Mouse (Mus musculus): ENCODE results near the gene Dop1b. TPM values are rescaled to one million over a fixed set of nuclear protein-coding genes. Genes with fewer than 3 reads are reported as not detected.

The Dop1b gene
- polyA plus RNA-seq, 1 experiment: 38.7 TPM

DNA sequence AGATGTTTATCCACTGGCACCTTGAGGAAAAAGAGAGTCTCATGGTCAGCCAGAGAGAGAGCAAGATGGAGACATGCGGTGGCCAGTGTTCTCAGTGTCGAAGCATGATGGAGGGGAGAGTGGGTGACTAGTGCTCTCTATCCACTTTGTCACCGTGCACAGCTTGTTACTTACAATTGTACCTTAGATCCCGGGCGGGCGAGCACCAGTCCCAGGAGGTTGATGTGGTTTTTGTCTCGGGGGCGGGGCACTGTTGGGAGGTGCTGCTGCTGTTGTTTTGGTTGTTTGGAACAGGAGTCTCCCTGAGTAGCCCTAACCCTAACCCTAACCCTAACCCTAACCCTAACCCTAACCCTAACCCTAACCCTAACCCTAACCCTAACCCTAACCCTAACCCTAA, 77.2 kb downstream of the Dop1b start:
- WGBS: 92% methylated on average over 8 of the region's 8 CpGs
- DNase-seq (ENCODE audit: low read depth, low spot score): no peak

GRCm38 (mm10) chr16:93789971-93790755, 78.5 kb downstream of the Dop1b start:
- 83% methylated on average over 5 of the region's 5 CpGs for WGBS
- DNase-seq (ENCODE audit: low read depth, low spot score): no peak

- no peak for DNase-seq (ENCODE audit: low read depth, low spot score)
- WGBS: 76% methylated on average over 15 of the region's 15 CpGs
Measured at GRCm38 (mm10) chr16:93792981-93793630, 81.4 kb downstream of the Dop1b start.

GRCm38 (mm10) chr16:93794845-93795244, 83.1 kb downstream of the Dop1b start:
- DNase-seq (ENCODE audit: low read depth, low spot score): no peak
- WGBS: 82% methylated on average over 5 of the region's 5 CpGs

DNA sequence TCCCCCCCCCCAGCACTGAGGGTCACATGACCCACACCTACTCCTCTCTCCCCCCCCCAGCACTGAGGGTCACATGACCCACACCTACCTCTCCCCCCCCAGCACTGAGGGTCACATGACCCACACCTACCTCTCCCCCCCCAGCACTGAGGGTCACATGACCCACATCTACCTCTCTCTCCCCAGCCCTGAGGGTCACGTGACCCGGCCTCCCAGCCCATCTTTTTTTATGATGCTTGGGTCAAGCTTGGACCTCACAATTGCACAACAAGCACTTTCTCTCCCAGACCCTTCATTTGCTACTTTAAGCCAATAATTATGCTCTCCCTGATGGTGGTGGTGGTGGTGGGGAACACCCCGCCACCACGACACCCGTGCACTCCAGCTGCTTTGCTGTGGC, 83.7 kb downstream of the Dop1b start:
- WGBS: 99% methylated on average over 5 of the region's 5 CpGs
- no peak for DNase-seq (ENCODE audit: low read depth, low spot score)

DNA sequence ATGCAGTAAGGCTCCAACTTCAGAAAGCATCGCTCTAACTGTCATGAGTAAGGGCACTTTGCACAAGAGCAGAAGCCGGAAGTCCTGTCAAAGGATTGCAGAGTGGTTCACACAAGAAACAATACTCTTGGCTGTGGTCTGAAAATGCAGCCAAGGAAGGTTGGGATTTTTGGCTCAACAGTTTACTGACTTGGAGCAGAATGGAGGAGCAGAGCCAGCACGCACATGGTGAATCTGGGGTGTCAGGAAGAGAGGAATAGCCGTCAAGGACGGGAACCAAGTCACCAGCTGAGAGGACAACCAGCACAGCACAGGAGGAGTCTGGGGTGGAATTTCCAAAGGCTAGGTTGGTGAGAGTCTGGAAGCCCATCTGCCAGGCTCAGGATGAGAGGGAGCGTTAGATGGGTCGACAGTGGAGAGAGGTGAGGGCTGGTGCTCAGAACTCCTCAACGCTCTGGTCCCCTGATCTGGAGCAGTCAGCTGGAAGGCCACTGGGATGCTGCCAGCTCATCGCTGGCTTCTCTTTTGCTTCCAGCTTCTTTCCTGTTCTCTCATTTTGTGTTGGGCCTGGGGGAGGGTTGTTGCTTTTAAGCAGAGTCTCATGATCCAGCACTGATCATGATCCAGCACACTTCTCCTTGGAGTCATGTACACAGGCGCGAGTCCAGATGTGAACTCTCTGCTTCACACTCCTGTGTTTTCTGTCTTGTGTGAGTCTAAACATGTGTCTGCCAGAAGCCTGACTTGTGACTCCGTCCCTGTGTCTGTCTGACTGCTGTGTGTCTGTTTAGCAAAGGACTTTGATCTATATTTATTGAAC, 85.5 kb downstream of the Dop1b start:
- no peak for DNase-seq (ENCODE audit: low read depth, low spot score)
- 64% methylated on average over 12 of the region's 12 CpGs for WGBS

DNA sequence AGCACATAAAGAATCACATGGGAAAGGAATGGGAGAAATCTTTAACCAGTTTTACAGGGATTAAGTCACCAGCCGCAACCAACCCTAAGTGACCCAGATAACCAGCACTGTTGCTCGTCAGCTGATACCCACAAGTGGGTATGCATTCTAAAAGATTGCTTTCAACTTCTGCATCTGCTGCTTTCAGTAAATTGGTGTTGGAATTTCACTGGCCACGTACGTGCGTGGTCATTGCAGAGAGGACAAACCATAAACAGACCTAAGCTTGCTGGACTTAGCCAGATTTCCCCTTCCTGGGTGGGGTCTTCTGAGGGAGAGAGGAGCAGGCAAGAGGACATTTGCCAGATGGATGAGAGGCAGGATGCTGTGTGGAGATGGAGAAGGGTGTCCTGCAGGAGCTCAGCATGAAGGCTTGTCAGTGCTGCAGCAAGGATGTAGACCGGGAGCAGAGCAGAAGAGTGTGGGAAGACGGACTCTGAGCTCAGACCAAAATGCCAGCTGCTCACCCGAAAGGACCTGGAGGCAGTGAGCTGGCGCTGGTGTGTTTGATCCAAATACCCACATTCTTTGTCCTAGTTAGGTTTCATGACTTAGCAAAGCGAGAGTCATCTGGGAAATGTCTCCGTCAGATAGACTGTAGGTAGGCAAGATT, 86.3 kb downstream of the Dop1b start:
- no peak for DNase-seq (ENCODE audit: low read depth, low spot score)
- 61% methylated on average over 11 of the region's 11 CpGs for WGBS

GRCm38 (mm10) chr16:93798623-93799022, 86.9 kb downstream of the Dop1b start:
- 68% methylated on average over 5 of the region's 5 CpGs for WGBS
- no peak for DNase-seq (ENCODE audit: low read depth, low spot score)

GRCm38 (mm10) chr16:93799071-93799470, 87.4 kb downstream of the Dop1b start:
- no peak for DNase-seq (ENCODE audit: low read depth, low spot score)
- 85% methylated on average over 3 of the region's 3 CpGs for WGBS

DNA sequence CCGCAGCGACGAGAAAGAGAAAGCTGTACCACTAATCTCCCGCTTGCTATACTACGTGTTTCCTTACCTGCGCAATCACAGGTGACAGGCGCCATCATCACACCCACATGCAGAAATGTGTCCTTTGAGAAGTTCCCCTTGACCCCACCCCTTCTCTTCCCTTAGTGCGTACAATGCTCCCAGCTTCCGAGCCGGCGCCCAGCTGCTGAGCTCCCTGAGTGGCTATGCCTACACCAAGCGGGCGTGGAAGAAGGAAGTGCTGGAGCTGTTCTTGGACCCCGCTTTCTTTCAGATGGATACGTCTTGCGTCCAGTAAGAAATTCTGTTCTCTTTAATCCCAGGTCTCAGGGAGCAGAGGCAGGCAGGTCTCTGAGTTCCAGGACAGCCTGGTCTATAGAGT, 88.2 kb downstream of the Dop1b start:
- WGBS: 96% methylated on average over 16 of the region's 16 CpGs
- DNase-seq (ENCODE audit: low read depth, low spot score): no peak

- WGBS: 92% methylated on average over 6 of the region's 6 CpGs
- no peak for DNase-seq (ENCODE audit: low read depth, low spot score)
Measured at GRCm38 (mm10) chr16:93807167-93807566, 95.5 kb downstream of the Dop1b start.

GRCm38 (mm10) chr16:93807961-93808554, 96.4 kb downstream of the Dop1b start:
- DNase-seq (ENCODE audit: low read depth, low spot score): no peak
- 43% methylated on average over 8 of the region's 8 CpGs for WGBS

- peak; percentile 98 for DNase-seq (ENCODE audit: low read depth, low spot score)
- 23% methylated on average over 20 of the region's 20 CpGs for WGBS
Measured at GRCm38 (mm10) chr16:93815856-93816736, 104.4 kb downstream of the Dop1b start.

GRCm38 (mm10) chr16:93816861-93817260, 105.2 kb downstream of the Dop1b start:
- 20% methylated on average over 7 of the region's 7 CpGs for WGBS
- DNase-seq (ENCODE audit: low read depth, low spot score): no peak

- DNase-seq (ENCODE audit: low read depth, low spot score): no peak
- 53% methylated on average over 5 of the region's 5 CpGs for WGBS
Measured at GRCm38 (mm10) chr16:93817371-93817770, 105.7 kb downstream of the Dop1b start.

GRCm38 (mm10) chr16:93818691-93819324, 107.1 kb downstream of the Dop1b start:
- WGBS: 7% methylated on average over 12 of the region's 12 CpGs

GRCm38 (mm10) chr16:93819325-93819696, 107.6 kb downstream of the Dop1b start:
- no peak for DNase-seq (ENCODE audit: low read depth, low spot score)
- 47% methylated on average over 4 of the region's 4 CpGs for WGBS

More at GRCm38 (mm10) chr16:93818691-93819324, 107.1 kb downstream of the Dop1b start:
- DNase-seq (ENCODE audit: low read depth, low spot score): no peak

DNA sequence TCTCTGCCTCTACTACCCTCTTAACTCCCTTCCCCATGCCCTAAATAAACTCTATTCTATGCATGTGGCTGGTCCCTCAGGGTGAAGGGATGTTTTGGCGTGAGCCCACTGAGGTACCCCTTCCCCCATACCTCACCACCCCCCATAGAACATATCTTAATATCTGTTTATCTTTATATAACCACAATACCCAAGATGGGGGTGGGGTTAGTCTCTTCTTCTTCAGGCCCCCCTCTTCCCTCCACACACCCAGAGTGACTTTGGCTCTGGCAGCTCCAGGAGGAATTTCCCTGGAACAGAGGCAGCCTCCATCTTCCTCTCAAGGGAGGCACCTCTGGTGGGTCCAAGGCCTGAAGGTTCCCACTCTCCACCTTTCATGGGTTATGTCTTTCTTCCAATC, 108.3 kb downstream of the Dop1b start:
- DNase-seq (ENCODE audit: low read depth, low spot score): no peak

More for the DNA sequence above, 108.3 kb downstream of the Dop1b start:
- 87% methylated on average over 1 of the region's 1 CpGs for WGBS
